Comparison of ENCODE assay signal across 8 mouse cellular contexts in the genomic region with DNA sequence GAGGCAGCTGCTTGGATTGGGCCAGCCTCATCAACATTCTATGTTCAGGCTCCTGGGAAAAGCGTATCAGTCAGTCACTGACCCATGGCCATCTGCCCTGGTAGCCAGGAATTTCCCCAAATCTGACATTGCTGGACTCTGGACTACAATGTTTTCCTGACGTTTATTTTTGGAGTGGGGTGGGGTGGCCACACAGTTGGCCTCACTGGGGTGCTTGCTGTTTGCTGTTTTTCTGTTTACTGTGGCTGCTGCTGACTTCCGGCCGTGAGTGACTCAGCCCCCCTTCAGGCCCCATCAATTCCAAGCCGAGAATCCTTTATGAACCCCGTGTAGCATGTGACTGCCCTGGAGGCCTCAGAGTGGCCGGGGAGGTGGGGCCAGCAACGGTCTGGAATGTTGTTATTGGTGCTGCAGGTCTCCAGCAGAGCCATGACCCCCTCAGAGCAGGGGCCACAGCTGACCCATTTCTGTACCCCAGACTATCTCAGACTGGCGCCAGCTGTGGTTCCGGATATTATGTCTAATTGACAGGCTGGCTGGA. TPM values are rescaled to one million over a fixed set of nuclear protein-coding genes. Genes with fewer than 3 reads are reported as not detected.
A peak's percentile ranks its signal among the peaks of the same experiment; 100 is the strongest.
DNase-seq lines count a peak whose midpoint lies in the region; ATAC-seq and TF ChIP-seq lines count a peak whose summit lies in the region.

No protein-coding gene starts in this region.

- 55% methylated on average over 10 of the region's 10 CpGs for WGBS in spleen, adult 2 months

- peaks cover 4% of the 10 kb centered on the region for H3K4me1 ChIP-seq in spleen, adult 2 months (ENCODE audit: control insufficient read depth, insufficient read depth, insufficient read length)

- peaks cover 13% of the 10 kb centered on the region for H3K27me3 ChIP-seq in spleen, adult 2 months (ENCODE audit: control insufficient read depth, insufficient read depth, low read length)

- no peak for ATAC-seq in monocyte, adult 5-6 weeks (replicated peaks; ENCODE audit: insufficient number of reproducible peaks, low FRiP score, low TSS enrichment, poor library complexity, severe bottlenecking)

- no peak for TF ChIP-seq POLR2A in spleen, adult 2 months (IDR thresholded peaks at IDR 0.05; ENCODE audit: low read depth, low read length)

- no peak for TF ChIP-seq CTCF in spleen, adult 2 months (IDR thresholded peaks at IDR 0.05; ENCODE audit: extremely low read depth, insufficient read depth, insufficient read length, insufficient replicate concordance)

- H3K36me3 ChIP-seq in spleen, adult 2 months (ENCODE audit: control insufficient read depth, insufficient read depth, low read length) = no peaks in the 10 kb centered on the region

- H3K4me3 ChIP-seq in spleen, adult 2 months (ENCODE audit: extremely low read depth, insufficient read depth, insufficient read length) = no peak overlapping the region

- no peak for DNase-seq in spleen, adult 2 months (ENCODE audit: low read depth in 1 of 2, low spot score in 2 of 2)
- no peak for DNase-seq in spleen, postnatal 4 days (ENCODE audit: low spot score in 2 of 2)
- peak; percentile 48 to 58 for DNase-seq in heart, adult 9 months (ENCODE audit: low spot score in 2 of 2)
- peak; percentile 91 for DNase-seq in kidney, postnatal 10 days
- peak; percentile 47 to 82 for DNase-seq in lung, postnatal 4 days
- DNase-seq in layer of hippocampus, adult 9-11 months = no peak
- DNase-seq in right cerebral cortex, postnatal 25 days = no peak

- peak overlapping the region; percentile 6; the same call in 1 of the 2 replicates for H3K27ac ChIP-seq in spleen, adult 2 months (ENCODE audit: insufficient read depth, low read length)

RNA-seq across cellular contexts. Expression of gene Rhod, which starts 2.5 kb away (rescaled TPM):
- 4.0 and 4.9 TPM in 2 replicates for polyA plus RNA-seq in spleen, adult 2 months (2012; rRNA removed)
- not detected in 3 replicates for total RNA-seq in monocyte, adult 5-6 weeks (2017)

RNA-seq across cellular contexts. Expression of gene Syt12, which starts 35.6 kb away (rescaled TPM):
- 0.68 and 0.85 TPM in 2 replicates for polyA plus RNA-seq in spleen, adult 2 months (2012; rRNA removed)
- not detected in 3 replicates for total RNA-seq in monocyte, adult 5-6 weeks (2017)

RNA-seq across cellular contexts. Expression of gene Kdm2a, which starts 43.6 kb away (rescaled TPM):
- polyA plus RNA-seq in spleen, adult 2 months (2012; rRNA removed) = 98.9 and 115 TPM in 2 replicates
- total RNA-seq in monocyte, adult 5-6 weeks (2017) = 109 to 142 TPM (median 139 TPM) in 3 replicates

RNA-seq across cellular contexts. Expression of gene 2010003K11Rik, which starts 56.7 kb away (rescaled TPM):
- not detected in 2 replicates for polyA plus RNA-seq in spleen, adult 2 months (2012; rRNA removed)
- total RNA-seq in monocyte, adult 5-6 weeks (2017) = not detected in 3 replicates

Comparison
In these comparisons a context has a peak if more than half of its experiments do, and no peak if none do; other contexts are left out.
1. DNase-seq: peak in heart, adult 9 months (2 of 2), kidney, postnatal 10 days (single experiment) and lung, postnatal 4 days (2 of 2); none in spleen, adult 2 months (0 of 2), spleen, postnatal 4 days (0 of 2), layer of hippocampus, adult 9-11 months (single experiment) and right cerebral cortex, postnatal 25 days (single experiment).